Mouse (Mus musculus) midbrain, embryonic 14.5 days (tissue): ENCODE data around the gene Liph. TPM values are rescaled to one million over a fixed set of nuclear protein-coding genes. Genes with fewer than 3 reads are reported as not detected.
A peak's percentile ranks its signal among the peaks of the same experiment; 100 is the strongest.
"Not testable (repeated sequence)": the region's sequence is repeated elsewhere in the genome, so short reads cannot be mapped to it uniquely, and the experiment has no call there.

ENCODE experiments used
- ATAC-seq: fragments of 200-750 bp; cut with Nextera tagmentation; 2 replicates; pipeline ENCODE4 v1.8.0; 2017; ENCODE audit warnings: moderate number of reproducible peaks, moderate library complexity; ENCODE audit not compliant: low FRiP score, low TSS enrichment
- DNase-seq: peaks from one replicate; pipeline ENCODE4 v3.0.0-alpha.2; 2015
- H3K27ac ChIP-seq: fragments of 300-500 bp; sonication (generic); replicated peaks from 2 replicates; pipeline ENCODE4 v1.5.1; 2014; ENCODE audit warnings: mild to moderate bottlenecking, low read depth, low read length, moderate library complexity
- H3K27me3 ChIP-seq: fragments of 300-500 bp; sonication (generic); 2 replicates; pipeline ENCODE4 v1.6.1; 2014; ENCODE audit warnings: low read length, control low read depth, mixed read lengths; ENCODE audit not compliant: control insufficient read depth, insufficient read depth
- H3K36me3 ChIP-seq: fragments of 300-500 bp; sonication (generic); 2 replicates; pipeline ENCODE4 v1.6.1; 2014; ENCODE audit warnings: low read length, control low read depth; ENCODE audit not compliant: control insufficient read depth, insufficient read depth
- H3K4me1 ChIP-seq: fragments of 300-500 bp; sonication (generic); 2 replicates; pipeline ENCODE4 v1.6.1; 2014; ENCODE audit warnings: mild to moderate bottlenecking, antibody characterized with exemption, low read length, control low read depth; ENCODE audit not compliant: control insufficient read depth, insufficient read depth
- H3K4me2 ChIP-seq: fragments of 300-500 bp; sonication (generic); 2 replicates; pipeline ENCODE4 v1.6.1; 2014; ENCODE audit warnings: mild to moderate bottlenecking, low read length, moderate library complexity
- H3K4me3 ChIP-seq: fragments of 300-500 bp; sonication (generic); replicated peaks from 2 replicates; pipeline ENCODE4 v1.5.1; 2014; ENCODE audit warnings: low read depth, low read length
- H3K9ac ChIP-seq: fragments of 300-500 bp; sonication (generic); replicated peaks from 2 replicates; pipeline ENCODE4 v1.6.1; 2014; ENCODE audit warnings: mild to moderate bottlenecking, low read length, moderate library complexity
- H3K9me3 ChIP-seq: fragments of 300-500 bp; sonication (generic); 2 replicates; pipeline ENCODE4 v1.6.1; 2016; ENCODE audit warnings: low read length, control low read depth, mixed read lengths; ENCODE audit not compliant: control insufficient read depth
- WGBS: fragments of 180-500 bp; shearing (Covaris S2); extraction: QIAGEN DNeasy Blood & Tissue Kit; methylation state at CpG from one replicate; pipeline ENCODE4 v1.1.7; 2014; 5-methylcytosine and 5-hydroxymethylcytosine counted together
- polyA plus RNA-seq: library from polyadenylated mRNA; unstranded; fragments of >200 nt; fragmentation: Nextera tagmentation; extraction: Ambion mirVana; gene quantifications from 2 replicates; pipeline ENCODE4 v1.2.1, GENCODE M21; 2014

Gene Liph
- polyA plus RNA-seq, 1 experiment from 2014 or later = 0.25 TPM

- Histone ChIP-seq H3K9ac (no peak overlapping the region), H3K36me3 (no peaks in the 10 kb centered on the region), H3K4me1 (no peaks in the 10 kb centered on the region), H3K27ac (no peak overlapping the region), H3K4me2 (no peak overlapping the region), H3K9me3 (no peaks in the 10 kb centered on the region), H3K4me3 (no peak overlapping the region), H3K27me3 (no peaks in the 10 kb centered on the region)
- WGBS = 81% methylated on average over 3 of the region's 3 CpGs
- no peak for ATAC-seq
- DNase-seq = no peak
Measured at GRCm38 (mm10) chr16:21965576-21965975, 29.9 kb downstream of the Liph start.

GRCm38 (mm10) chr16:21955591-21955990 lies 39.9 kb downstream of the Liph start:
- H3K4me2 ChIP-seq = no peak overlapping the region
- no peaks in the 10 kb centered on the region for H3K36me3 ChIP-seq
- H3K4me3 ChIP-seq = no peak overlapping the region
- 82% methylated on average over 12 of the region's 12 CpGs for WGBS
- H3K9me3 ChIP-seq = no peaks in the 10 kb centered on the region
- H3K9ac ChIP-seq = no peak overlapping the region
- ATAC-seq = no peak
- no peaks in the 10 kb centered on the region for H3K4me1 ChIP-seq
- no peak overlapping the region for H3K27ac ChIP-seq
- DNase-seq = no peak
- no peaks in the 10 kb centered on the region for H3K27me3 ChIP-seq

GRCm38 (mm10) chr16:21946761-21947715 lies 48.4 kb downstream of the Liph start, which contains the start of gene Tmem41a:
Gene Tmem41a, minus strand, starts transcription at chr16:21947552.
- peak within 1 kb of the TSS; percentile 59 for H3K4me2 ChIP-seq
- H3K27me3 ChIP-seq = no peaks in the 10 kb centered on the region
- peak within 1 kb of the TSS; percentile 53 for H3K27ac ChIP-seq
- H3K36me3 ChIP-seq = no peaks in the 10 kb centered on the region
- H3K4me3 ChIP-seq = peak within 1 kb of the TSS; percentile 55
- WGBS = 1% methylated on average over 63 of the region's 63 CpGs
- ATAC-seq (peak; percentile 94), DNase-seq (peak; percentile 92)
- no peaks in the 10 kb centered on the region; the same call in 1 of the 2 replicates for H3K4me1 ChIP-seq
- no peaks in the 10 kb centered on the region for H3K9me3 ChIP-seq
- H3K9ac ChIP-seq = peak within 1 kb of the TSS; percentile 67

GRCm38 (mm10) chr16:21928471-21928870 lies 67.0 kb downstream of the Liph start:
- 91% methylated on average over 13 of the region's 13 CpGs for WGBS
- Histone ChIP-seq H3K9ac (no peak overlapping the region), H3K27ac (no peak overlapping the region), H3K4me2 (no peak overlapping the region), H3K9me3 (no peaks in the 10 kb centered on the region), H3K4me3 (no peak overlapping the region), H3K36me3 (peaks cover 79% of the 10 kb centered on the region), H3K27me3 (no peaks in the 10 kb centered on the region), H3K4me1 (no peaks in the 10 kb centered on the region)
- no peak for DNase-seq
- ATAC-seq = no peak

- Histone ChIP-seq H3K9ac (no peak overlapping the region), H3K27ac (no peak overlapping the region), H3K4me1 (no peaks in the 10 kb centered on the region), H3K4me2 (no peak overlapping the region), H3K27me3 (no peaks in the 10 kb centered on the region), H3K9me3 (no peaks in the 10 kb centered on the region), H3K36me3 (peaks cover 72% of the 10 kb centered on the region), H3K4me3 (no peak overlapping the region)
- DNase-seq = no peak
- WGBS = 85% methylated on average over 7 of the region's 7 CpGs
- no peak for ATAC-seq
Measured at GRCm38 (mm10) chr16:21916681-21917080, 78.8 kb downstream of the Liph start.

GRCm38 (mm10) chr16:21913347-21913746 lies 82.1 kb downstream of the Liph start:
- H3K27me3 ChIP-seq = no peaks in the 10 kb centered on the region
- H3K36me3 ChIP-seq = peaks cover 85% of the 10 kb centered on the region
- no peak overlapping the region for H3K4me3 ChIP-seq
- DNase-seq (no peak), ATAC-seq (no peak)
- no peak overlapping the region for H3K9ac ChIP-seq
- no peak overlapping the region for H3K4me2 ChIP-seq
- no peaks in the 10 kb centered on the region for H3K9me3 ChIP-seq
- no peak overlapping the region for H3K27ac ChIP-seq
- 93% methylated on average over 6 of the region's 6 CpGs for WGBS
- no peaks in the 10 kb centered on the region for H3K4me1 ChIP-seq

GRCm38 (mm10) chr16:21908906-21909305 lies 86.6 kb downstream of the Liph start:
- DNase-seq, H3K4me2 ChIP-seq, H3K4me1 ChIP-seq, H3K9ac ChIP-seq, ATAC-seq, H3K4me3 ChIP-seq, H3K27me3 ChIP-seq, H3K27ac ChIP-seq, H3K9me3 ChIP-seq: not testable (repeated sequence)
- H3K36me3 ChIP-seq = peaks cover 87% of the 10 kb centered on the region
- WGBS = 37% methylated on average over 6 of the region's 8 CpGs

GRCm38 (mm10) chr16:21906902-21907301 lies 88.6 kb downstream of the Liph start:
- Histone ChIP-seq H3K4me3 (no peak overlapping the region), H3K9me3 (no peaks in the 10 kb centered on the region), H3K36me3 (peaks cover 73% of the 10 kb centered on the region), H3K4me1 (no peaks in the 10 kb centered on the region), H3K27me3 (no peaks in the 10 kb centered on the region), H3K27ac (no peak overlapping the region), H3K4me2 (no peak overlapping the region), H3K9ac (no peak overlapping the region)
- 93% methylated on average over 6 of the region's 6 CpGs for WGBS
- ATAC-seq (no peak), DNase-seq (no peak)

GRCm38 (mm10) chr16:21905996-21906395 lies 89.5 kb downstream of the Liph start:
- ATAC-seq (no peak), DNase-seq (no peak)
- Histone ChIP-seq H3K27me3 (no peaks in the 10 kb centered on the region), H3K9ac (no peak overlapping the region), H3K36me3 (peaks cover 67% of the 10 kb centered on the region), H3K27ac (no peak overlapping the region), H3K4me2 (no peak overlapping the region), H3K4me3 (no peak overlapping the region), H3K4me1 (no peaks in the 10 kb centered on the region), H3K9me3 (no peaks in the 10 kb centered on the region)
- WGBS = 92% methylated on average over 7 of the region's 7 CpGs
